Mouse (Mus musculus): ENCODE data around the gene Rtn4rl2. TPM values are rescaled to one million over a fixed set of nuclear protein-coding genes. Genes with fewer than 3 reads are reported as not detected.

Gene Rtn4rl2
- total RNA-seq, 1 experiment = 0.80 TPM

GRCm38 (mm10) chr2:84870623-84871160 is 15.8 kb downstream of the Rtn4rl2 start:
- no peak overlapping the region for H3K4me3 ChIP-seq (ENCODE audit: insufficient read depth in 1 of 2, low read depth in 1 of 2, low read length in 2 of 2, poor library complexity in 1 of 2, severe bottlenecking in 1 of 2)
- H3K36me3 ChIP-seq (ENCODE audit: control insufficient read depth, insufficient read depth, low read length, poor library complexity, severe bottlenecking) = no peaks in the 10 kb centered on the region
- no peaks in the 10 kb centered on the region for H3K9me3 ChIP-seq (ENCODE audit: control insufficient read depth, insufficient read depth, low read depth, low read length)
- no peak overlapping the region for H3K27ac ChIP-seq (ENCODE audit: insufficient read depth, low read depth, low read length, poor library complexity, severe bottlenecking)
- no peak overlapping the region for H3K9ac ChIP-seq (ENCODE audit: insufficient read depth, low read depth, low read length, poor library complexity, severe bottlenecking)
- H3K4me1 ChIP-seq (ENCODE audit: control insufficient read depth in 2 of 2, insufficient read depth in 2 of 2, low read length in 2 of 2, poor library complexity in 1 of 2) = no peaks in the 10 kb centered on the region
- TF ChIP-seq HCFC1 (IDR thresholded peaks at IDR 0.05; ENCODE audit: borderline replicate concordance, insufficient read depth, low read length) = no peak
- TF ChIP-seq ZC3H11A (IDR thresholded peaks at IDR 0.05; ENCODE audit: borderline replicate concordance, low read depth, low read length) = no peak
- no peak for TF ChIP-seq ZNF384 (IDR thresholded peaks at IDR 0.05; ENCODE audit: low read depth, low read length)
- TF ChIP-seq MAFK (IDR thresholded peaks at IDR 0.05; ENCODE audit: insufficient read depth, low read depth, low read length) = no peak
- TF ChIP-seq CHD2 (IDR thresholded peaks at IDR 0.05; ENCODE audit: low read depth, low read length) = no peak
- DNase-seq (ENCODE audit: low read depth, low spot score) = no peak
- in situ Hi-C loops (cut with MboI; ENCODE audit: low sequenced_read_pairs in 2 of 2, unreplicated experiment in 2 of 2) = no loop called here

GRCm38 (mm10) chr2:84868977-84869376 is 17.5 kb downstream of the Rtn4rl2 start:
- Histone ChIP-seq H3K36me3 (ENCODE audit: control insufficient read depth, insufficient read depth, low read length, poor library complexity, severe bottlenecking) (no peaks in the 10 kb centered on the region), H3K9me3 (ENCODE audit: control insufficient read depth, insufficient read depth, low read depth, low read length) (no peaks in the 10 kb centered on the region), H3K4me1 (ENCODE audit: control insufficient read depth in 2 of 2, insufficient read depth in 2 of 2, low read length in 2 of 2, poor library complexity in 1 of 2) (no peaks in the 10 kb centered on the region), H3K9ac (ENCODE audit: insufficient read depth, low read depth, low read length, poor library complexity, severe bottlenecking) (no peak overlapping the region), H3K4me3 (ENCODE audit: insufficient read depth in 1 of 2, low read depth in 1 of 2, low read length in 2 of 2, poor library complexity in 1 of 2, severe bottlenecking in 1 of 2) (no peak overlapping the region), H3K27ac (ENCODE audit: insufficient read depth, low read depth, low read length, poor library complexity, severe bottlenecking) (no peak overlapping the region)
- no peak for DNase-seq (ENCODE audit: low read depth, low spot score)
- in situ Hi-C loops (cut with MboI; ENCODE audit: low sequenced_read_pairs in 2 of 2, unreplicated experiment in 2 of 2) = no loop called here
- TF ChIP-seq ZNF384 (IDR thresholded peaks at IDR 0.05; ENCODE audit: low read depth, low read length) (no peak), ZC3H11A (IDR thresholded peaks at IDR 0.05; ENCODE audit: borderline replicate concordance, low read depth, low read length) (no peak), CHD2 (IDR thresholded peaks at IDR 0.05; ENCODE audit: low read depth, low read length) (no peak), MAFK (IDR thresholded peaks at IDR 0.05; ENCODE audit: insufficient read depth, low read depth, low read length) (no peak), HCFC1 (IDR thresholded peaks at IDR 0.05; ENCODE audit: borderline replicate concordance, insufficient read depth, low read length) (no peak)

- Histone ChIP-seq H3K4me3 (ENCODE audit: insufficient read depth in 1 of 2, low read depth in 1 of 2, low read length in 2 of 2, poor library complexity in 1 of 2, severe bottlenecking in 1 of 2) (no peak overlapping the region), H3K4me1 (ENCODE audit: control insufficient read depth in 2 of 2, insufficient read depth in 2 of 2, low read length in 2 of 2, poor library complexity in 1 of 2) (no peaks in the 10 kb centered on the region), H3K9ac (ENCODE audit: insufficient read depth, low read depth, low read length, poor library complexity, severe bottlenecking) (no peak overlapping the region), H3K9me3 (ENCODE audit: control insufficient read depth, insufficient read depth, low read depth, low read length) (no peaks in the 10 kb centered on the region), H3K36me3 (ENCODE audit: control insufficient read depth, insufficient read depth, low read length, poor library complexity, severe bottlenecking) (no peaks in the 10 kb centered on the region), H3K27ac (ENCODE audit: insufficient read depth, low read depth, low read length, poor library complexity, severe bottlenecking) (no peak overlapping the region)
- peak; percentile 85 for DNase-seq (ENCODE audit: low read depth, low spot score)
- in situ Hi-C loops (cut with MboI; ENCODE audit: low sequenced_read_pairs in 2 of 2, unreplicated experiment in 2 of 2) = no loop called here
- TF ChIP-seq ZNF384 (IDR thresholded peaks at IDR 0.05; ENCODE audit: low read depth, low read length) (no peak), ZC3H11A (IDR thresholded peaks at IDR 0.05; ENCODE audit: borderline replicate concordance, low read depth, low read length) (peak; percentile 10; the same call in 1 of the 2 replicates), MAFK (IDR thresholded peaks at IDR 0.05; ENCODE audit: insufficient read depth, low read depth, low read length) (peak; percentile 53; the same call in 1 of the 2 replicates)
Measured at GRCm38 (mm10) chr2:84868521-84868943, 18.0 kb downstream of the Rtn4rl2 start.

- in situ Hi-C loops (cut with MboI; ENCODE audit: low sequenced_read_pairs in 2 of 2, unreplicated experiment in 2 of 2) = no loop called here
- DNase-seq (ENCODE audit: low read depth, low spot score) = no peak
- H3K36me3 ChIP-seq (ENCODE audit: control insufficient read depth, insufficient read depth, low read length, poor library complexity, severe bottlenecking) = no peaks in the 10 kb centered on the region
Measured at GRCm38 (mm10) chr2:84865616-84866571, 20.6 kb downstream of the Rtn4rl2 start.

More at GRCm38 (mm10) chr2:84865616-84866571, 20.6 kb downstream of the Rtn4rl2 start:
- Histone ChIP-seq H3K9ac (ENCODE audit: insufficient read depth, low read depth, low read length, poor library complexity, severe bottlenecking) (peak overlapping the region; percentile 8; the same call in 1 of the 2 replicates), H3K4me1 (ENCODE audit: control insufficient read depth in 2 of 2, insufficient read depth in 2 of 2, low read length in 2 of 2, poor library complexity in 1 of 2) (no peaks in the 10 kb centered on the region), H3K27ac (ENCODE audit: insufficient read depth, low read depth, low read length, poor library complexity, severe bottlenecking) (no peak overlapping the region), H3K4me3 (ENCODE audit: insufficient read depth in 1 of 2, low read depth in 1 of 2, low read length in 2 of 2, poor library complexity in 1 of 2, severe bottlenecking in 1 of 2) (peak overlapping the region; percentile 34 to 65), H3K9me3 (ENCODE audit: control insufficient read depth, insufficient read depth, low read depth, low read length) (no peaks in the 10 kb centered on the region)
- TF ChIP-seq MAFK (IDR thresholded peaks at IDR 0.05; ENCODE audit: insufficient read depth, low read depth, low read length) (no peak), ZNF384 (IDR thresholded peaks at IDR 0.05; ENCODE audit: low read depth, low read length) (no peak), HCFC1 (IDR thresholded peaks at IDR 0.05; ENCODE audit: borderline replicate concordance, insufficient read depth, low read length) (no peak), ZC3H11A (IDR thresholded peaks at IDR 0.05; ENCODE audit: borderline replicate concordance, low read depth, low read length) (no peak), CHD2 (IDR thresholded peaks at IDR 0.05; ENCODE audit: low read depth, low read length) (no peak)
